Mouse (Mus musculus): ENCODE data around the gene Fam205a1.
"Not testable (repeated sequence)": the region's sequence is repeated elsewhere in the genome, so short reads cannot be mapped to it uniquely, and the experiment has no call there.

Gene Fam205a1

GRCm38 (mm10) chr4:42853788-42854187 lies at the start of gene Fam205a1:
TSS of gene Fam205a1 (minus strand) at chr4:42853888.
- DNase-seq = not testable (repeated sequence)

DNA sequence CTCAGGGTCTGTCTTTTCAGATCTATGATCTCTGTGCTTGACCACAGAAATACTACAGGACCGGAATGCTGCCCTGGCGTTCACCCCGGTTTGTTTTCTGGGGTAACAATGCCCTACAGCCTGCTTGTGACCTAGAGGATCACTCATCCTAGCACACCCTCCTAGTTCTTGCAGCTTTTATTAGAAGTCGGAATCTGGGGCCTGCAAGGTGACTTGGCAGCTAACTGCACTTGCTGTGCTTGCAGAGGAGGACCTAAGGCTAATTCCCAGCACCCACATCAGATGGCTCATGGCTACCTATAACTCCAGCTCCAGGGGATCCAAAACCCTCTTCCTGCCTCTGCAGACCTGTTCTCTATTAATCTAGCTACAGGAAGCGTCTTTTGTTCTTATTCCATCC lies 49.0 kb upstream of the Fam205a1 start:
- no peak for DNase-seq

GRCm38 (mm10) chr4:42902174-42902573 lies 48.5 kb upstream of the Fam205a1 start:
- peak in 1 of 2 experiments; percentile 24 for DNase-seq

- DNase-seq = no peak
Observed at GRCm38 (mm10) chr4:42900878-42901277, 47.2 kb upstream of the Fam205a1 start.

DNA sequence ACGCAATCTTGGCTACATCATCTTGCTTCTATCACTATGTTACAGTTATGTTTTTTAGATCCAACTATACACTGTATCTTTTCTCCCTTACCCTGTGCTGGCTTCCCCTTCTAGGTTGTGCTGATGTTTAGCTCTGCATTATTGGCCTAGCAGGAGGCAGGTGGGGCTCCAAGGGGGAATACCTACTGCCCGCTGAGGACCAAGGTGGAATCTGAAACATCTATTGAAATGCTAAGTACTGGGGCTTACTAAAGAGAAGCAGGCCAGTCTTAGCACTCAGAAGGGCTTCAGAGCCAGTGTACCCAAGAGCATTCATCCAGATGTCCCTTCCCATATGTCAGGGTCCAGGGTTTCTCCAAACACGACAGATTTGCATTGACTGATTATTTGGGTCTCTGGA lies 45.2 kb upstream of the Fam205a1 start:
- DNase-seq = no peak

DNA sequence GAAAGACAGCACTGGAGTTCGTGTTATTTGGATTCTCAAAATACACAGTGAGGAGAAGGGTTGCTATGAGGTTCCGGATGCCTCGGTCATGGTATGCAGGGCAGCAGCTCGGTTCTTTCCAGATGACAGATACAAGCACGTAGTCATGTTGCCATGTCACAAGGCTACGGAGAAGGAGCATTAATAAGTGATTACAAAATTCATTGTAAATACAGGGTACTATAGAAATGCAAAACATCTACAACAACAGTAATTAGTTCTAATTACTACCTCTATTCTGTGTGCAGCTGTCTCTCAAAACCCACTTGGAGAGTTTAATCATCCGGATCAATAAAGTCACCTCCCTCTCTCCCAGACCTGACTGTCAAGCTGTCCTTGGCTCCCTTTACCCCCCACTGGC lies 41.4 kb upstream of the Fam205a1 start:
- DNase-seq = no peak

DNA sequence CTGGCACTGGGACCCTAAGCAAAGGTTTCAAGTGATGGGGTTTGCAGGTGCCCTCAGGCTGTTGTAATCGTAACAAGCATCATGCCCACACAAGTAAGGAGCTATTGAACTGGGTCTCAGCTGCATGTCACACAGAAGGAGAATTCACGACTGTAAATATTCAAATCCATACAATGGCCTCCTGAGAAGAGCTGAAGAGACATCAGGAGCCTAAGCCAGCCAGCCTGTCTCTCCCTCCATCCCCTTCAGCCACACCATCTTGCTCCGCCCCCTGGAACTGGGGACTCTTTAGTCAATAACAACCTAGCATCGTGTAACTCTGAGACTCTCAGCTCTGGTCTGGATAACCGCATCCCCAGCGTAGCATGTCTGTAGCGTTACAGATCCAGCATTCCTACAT lies 37.5 kb upstream of the Fam205a1 start:
- no peak for DNase-seq

DNA sequence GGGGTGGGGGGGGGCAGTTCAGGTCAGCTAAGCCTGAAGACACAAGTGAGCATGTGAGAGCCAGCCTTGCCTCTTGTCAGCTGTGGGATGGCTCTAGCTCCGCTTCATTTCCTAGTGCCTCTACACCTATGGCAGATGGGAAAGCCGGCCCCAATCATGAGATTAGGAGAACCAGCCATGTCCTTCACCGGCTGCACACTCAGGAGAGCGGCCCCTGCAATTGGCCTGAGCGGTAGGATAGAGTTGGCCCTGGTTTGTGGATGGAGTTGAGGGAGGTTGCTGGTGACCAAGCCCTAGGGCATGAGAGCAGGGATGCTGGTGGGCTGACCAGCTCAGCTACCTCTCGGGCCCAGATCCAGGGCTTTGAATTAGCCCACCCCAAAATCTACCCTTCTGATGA lies 35.1 kb upstream of the Fam205a1 start:
- no peak for DNase-seq

DNA sequence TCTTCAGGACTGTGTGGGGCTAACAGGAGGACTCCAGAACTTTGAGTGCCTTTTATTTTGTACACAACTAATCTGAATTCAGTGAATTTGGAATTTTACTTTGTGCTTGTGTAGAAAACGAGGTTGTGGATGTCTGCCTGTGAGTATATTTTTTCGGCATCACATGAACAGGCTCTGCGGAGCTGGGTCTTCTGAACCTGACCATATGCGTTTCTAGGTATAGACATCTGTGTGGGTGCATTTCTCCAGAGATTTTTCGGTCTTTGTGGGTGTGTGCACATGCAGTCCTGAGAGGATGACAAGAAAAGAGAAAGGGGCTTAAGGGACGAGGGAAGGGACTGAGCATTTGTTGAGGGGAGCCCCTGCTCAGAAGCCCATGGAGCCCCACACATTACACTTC lies 33.2 kb upstream of the Fam205a1 start:
- no peak for DNase-seq

GRCm38 (mm10) chr4:42880677-42880948 lies 26.9 kb upstream of the Fam205a1 start:
- DNase-seq = no peak

- no peak for DNase-seq
Observed at GRCm38 (mm10) chr4:42879829-42880676, 26.4 kb upstream of the Fam205a1 start.

- no peak for DNase-seq
Observed at GRCm38 (mm10) chr4:42877657-42878056, 24.0 kb upstream of the Fam205a1 start.

- DNase-seq = peak; percentile 56 to 67
Observed at GRCm38 (mm10) chr4:42876586-42877291, 23.1 kb upstream of the Fam205a1 start.

DNA sequence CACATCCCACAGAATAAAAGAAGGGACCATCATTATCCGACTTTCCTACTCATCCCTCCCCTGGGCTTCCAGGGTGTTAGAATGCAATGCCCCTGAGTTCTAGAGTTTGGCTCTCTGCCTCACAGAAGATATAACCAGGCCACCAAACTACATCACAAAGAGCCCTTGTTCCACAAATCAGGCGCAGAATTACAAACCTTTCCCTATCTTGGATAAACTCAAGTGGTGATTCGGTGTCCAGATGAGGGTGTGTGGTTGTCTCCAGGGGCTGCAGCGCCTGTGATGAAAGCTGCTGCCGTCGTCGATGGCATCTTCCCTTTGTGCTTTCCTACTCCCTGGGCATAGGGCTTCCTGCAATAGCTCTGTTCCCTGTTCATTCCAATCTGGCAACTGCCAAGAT lies 20.4 kb upstream of the Fam205a1 start, which contains the start of gene Fam205c:
TSS of gene Fam205c (minus strand) at position 101 of the 400 bp plus-strand sequence.
- DNase-seq = no peak

DNA sequence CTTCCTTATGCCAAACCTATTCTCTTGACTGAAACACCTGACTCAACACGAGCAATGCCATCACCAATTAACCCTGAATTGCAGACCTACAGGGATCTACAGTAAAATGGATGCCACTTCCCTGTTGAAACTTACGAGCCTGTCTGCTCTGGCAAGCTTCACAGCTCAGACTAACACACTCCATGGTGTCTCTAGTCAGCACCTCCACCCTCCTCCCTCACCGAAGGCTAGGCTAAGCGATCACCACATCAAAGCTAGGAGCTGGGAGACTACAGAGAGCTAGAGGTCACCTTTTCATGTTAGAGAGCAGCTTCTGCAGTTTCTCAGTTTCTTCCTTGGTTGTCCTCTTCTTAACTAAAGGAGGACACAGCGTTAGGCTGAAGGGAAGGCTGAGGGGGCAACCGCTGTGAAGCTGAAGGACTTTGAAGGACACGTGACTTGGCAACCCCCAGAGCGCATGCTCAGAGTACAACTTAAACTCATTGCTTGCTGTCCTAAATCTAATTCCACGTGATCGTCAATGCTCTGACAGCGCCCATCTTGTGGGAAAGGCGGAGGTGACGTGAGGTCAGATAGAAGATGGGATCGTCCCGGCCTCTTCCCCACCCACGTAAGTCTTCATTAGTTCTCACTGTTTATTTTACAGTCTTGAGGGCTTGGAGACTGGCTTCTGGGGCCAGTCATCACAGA lies 19.2 kb upstream of the Fam205a1 start:
- no peak for DNase-seq

GRCm38 (mm10) chr4:42872151-42872550 lies 18.5 kb upstream of the Fam205a1 start:
- DNase-seq = no peak

DNA sequence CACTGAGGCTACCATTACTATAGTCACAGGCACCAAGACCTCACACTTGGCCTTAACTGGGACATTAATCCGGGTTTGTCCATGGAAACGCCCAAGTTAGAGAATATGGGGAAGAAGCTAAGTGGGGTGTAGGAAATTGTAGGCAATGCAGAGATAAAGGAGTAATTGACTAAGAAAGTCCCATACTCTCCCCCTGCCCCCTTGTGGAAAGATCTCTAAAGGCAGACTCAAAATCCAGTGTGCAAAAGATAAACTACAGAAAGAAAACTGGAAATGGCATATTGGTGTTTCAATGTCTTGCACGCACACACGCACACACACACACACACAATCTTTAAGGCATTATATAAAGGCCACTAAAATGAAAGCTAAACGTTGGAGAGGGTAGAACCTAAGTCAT lies 17.1 kb upstream of the Fam205a1 start:
- DNase-seq = no peak

- no peak for DNase-seq
Observed at GRCm38 (mm10) chr4:42868193-42868592, 14.5 kb upstream of the Fam205a1 start.

DNA sequence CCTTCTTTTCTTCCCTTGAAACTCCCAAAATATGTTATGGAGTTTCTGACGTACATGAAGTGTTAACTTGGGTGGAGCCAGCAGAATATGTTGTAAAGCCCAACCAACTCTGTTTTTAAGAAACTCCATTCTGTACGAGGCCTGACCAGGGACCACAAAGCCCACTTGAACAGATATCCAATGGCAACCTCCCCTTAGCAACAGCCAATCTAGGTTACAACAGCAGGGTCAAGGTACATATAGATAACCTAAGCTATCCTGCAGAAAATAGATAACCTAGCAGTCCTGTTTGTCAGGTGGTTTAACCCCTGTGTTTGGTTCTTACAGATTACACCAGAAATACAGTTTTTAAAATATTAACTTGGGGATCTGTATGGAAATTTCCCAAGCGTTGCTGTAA lies 13.7 kb upstream of the Fam205a1 start:
- DNase-seq = no peak

GRCm38 (mm10) chr4:42863487-42863886 lies 9.8 kb upstream of the Fam205a1 start:
- not testable (repeated sequence) for DNase-seq

- DNase-seq = not testable (repeated sequence)
Observed at GRCm38 (mm10) chr4:42860483-42860882, 6.8 kb upstream of the Fam205a1 start.

- not testable (repeated sequence) for DNase-seq
Observed at GRCm38 (mm10) chr4:42856671-42857070, 3.0 kb upstream of the Fam205a1 start, which contains the start of gene Gm12394. TSS of gene Gm12394 (minus strand) at chr4:42856771.
